Mouse (Mus musculus) G1E-ER4 (cell line): ENCODE results near the gene Tex261. TPM values are rescaled to one million over a fixed set of nuclear protein-coding genes. Genes with fewer than 3 reads are reported as not detected.

Source experiments
- GATA1 ChIP-seq: IDR thresholded peaks from one replicate; pipeline ENCODE4 v1.8.0; 2012; ENCODE audit warnings: low read length, inconsistent platforms
- polyA plus RNA-seq: library from polyadenylated mRNA; stranded (reverse); fragments of >175 nt; gene quantifications from 2 replicates; pipeline ENCODE4 v1.2.3, GENCODE M21; 2012

Gene Tex261
- polyA plus RNA-seq, 1 experiment: 58.9 TPM

DNA sequence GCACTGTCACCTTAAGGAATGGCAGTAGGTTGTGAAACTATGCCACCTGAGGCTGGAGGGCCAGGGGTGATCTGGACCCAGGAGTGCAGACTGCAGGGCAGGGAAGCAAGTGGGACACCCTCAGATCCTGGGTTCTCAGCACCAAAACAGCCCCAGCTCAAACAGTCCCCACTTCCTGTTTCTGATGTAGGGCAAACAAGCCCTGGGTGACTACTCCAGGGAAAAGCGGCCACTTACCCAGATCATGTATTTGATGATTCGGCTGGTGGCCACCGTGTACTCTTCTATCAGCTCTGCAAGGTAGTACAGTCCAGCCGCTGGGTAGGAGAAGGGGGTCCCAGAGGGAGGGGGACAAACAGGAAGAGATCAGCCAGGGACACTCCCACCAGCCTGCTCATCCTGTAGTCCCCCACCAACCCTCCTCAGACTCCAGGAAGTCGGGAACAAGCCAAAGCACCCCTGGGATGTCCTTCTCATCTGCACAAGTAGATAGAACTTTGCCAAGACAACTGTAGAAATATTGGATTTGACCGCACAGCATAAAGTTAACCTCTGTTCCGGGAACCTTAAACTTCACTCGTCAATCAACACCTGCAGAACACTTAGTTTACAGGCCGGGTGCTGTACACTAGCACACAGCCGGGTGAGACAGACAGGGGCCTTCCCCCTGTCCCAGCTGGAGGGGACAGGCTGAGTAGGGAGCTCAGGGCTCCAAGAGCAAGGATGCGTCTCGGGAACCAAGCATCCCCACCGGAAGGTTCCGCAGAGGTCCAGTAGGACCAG lies 641 bp downstream of the Tex261 start:
- no peak for TF ChIP-seq GATA1

DNA sequence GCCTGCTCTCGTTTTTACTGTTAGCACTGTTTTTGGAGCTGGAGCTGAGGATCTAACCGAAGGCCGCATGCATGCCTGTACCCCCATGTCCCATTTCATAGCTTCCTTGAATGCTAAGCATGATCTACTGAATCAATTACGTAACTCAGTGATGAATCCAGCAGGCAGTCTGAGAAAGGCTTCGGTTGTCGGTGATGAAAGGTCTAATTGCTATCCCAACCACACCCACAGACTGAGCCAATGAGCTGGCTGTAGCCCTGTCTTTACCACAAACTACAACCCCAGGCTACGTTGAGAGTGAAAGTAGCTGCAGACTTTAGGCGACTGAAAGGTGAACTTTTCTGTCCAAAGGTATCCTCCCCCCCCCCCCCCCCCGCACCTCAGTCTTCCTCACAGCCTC lies 1.5 kb downstream of the Tex261 start:
- no peak for TF ChIP-seq GATA1

- TF ChIP-seq GATA1: no peak
These were observed 7.1 kb downstream of the Tex261 start for GRCm38 (mm10) chr6:83768485-83768884.

DNA sequence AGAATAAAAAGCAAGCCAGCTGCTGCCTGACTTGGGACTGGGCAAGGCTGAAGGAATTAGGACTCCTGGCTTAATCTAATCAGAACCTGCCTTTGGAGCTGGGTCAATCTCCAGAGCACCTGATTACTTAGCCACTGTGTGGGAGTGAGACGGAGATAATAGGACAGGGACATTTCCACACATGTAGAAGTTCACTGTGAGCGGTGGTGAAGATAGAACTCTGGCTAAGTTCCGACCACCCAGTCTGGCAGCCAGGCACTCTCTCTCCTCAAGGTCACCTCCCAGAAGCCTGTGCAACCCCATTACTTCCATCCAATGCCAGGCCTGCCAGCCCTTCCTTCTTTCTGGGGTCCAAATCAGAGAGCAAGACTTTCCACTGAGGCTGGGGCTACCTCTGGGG lies 8.6 kb downstream of the Tex261 start:
- no peak for TF ChIP-seq GATA1

DNA sequence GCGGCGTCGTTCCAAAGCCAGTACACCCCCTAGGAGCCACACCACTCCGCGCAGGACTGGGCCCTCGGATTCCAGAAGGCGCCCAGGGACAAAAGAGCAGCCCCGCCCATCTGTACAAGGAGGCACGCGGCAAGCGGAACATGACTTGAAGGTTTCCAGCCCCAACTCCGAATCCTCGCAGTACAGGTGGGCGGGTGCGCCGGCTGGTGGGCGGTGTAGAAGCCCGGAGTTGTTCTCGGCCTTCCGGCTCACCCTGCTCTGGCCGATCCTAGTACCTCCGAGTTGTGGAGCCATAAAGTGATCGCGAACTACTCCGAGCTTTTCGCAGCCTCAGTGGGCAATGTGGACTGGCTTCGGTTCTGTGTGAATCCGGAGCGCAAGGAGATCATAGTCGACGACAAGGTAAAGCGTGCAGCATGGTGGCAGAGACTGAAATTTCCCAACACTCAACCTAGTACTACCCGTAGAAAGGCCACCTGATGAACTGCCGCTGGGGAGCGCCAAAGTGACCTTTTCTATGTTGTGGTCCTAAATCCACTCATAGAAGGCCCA lies 12.7 kb downstream of the Tex261 start:
- TF ChIP-seq GATA1: no peak

DNA sequence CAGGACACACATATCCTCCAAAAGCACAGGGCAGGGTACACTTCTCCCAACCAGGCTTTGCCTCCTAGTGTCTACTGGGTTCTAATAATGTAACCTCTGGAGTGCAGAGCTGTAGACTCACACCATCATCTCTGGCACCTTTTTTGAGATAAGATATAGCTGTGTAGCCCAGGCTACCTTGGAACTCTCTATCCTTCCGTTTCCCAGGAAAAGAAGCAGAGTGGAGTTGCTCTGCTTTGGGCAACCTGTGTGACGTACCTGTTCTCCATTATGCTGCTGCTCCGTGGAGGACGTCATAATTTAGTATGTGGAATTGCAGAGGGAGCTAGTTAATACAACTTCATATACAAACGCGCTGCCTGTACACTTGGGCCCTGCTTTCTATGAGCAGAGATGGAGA lies 13.3 kb downstream of the Tex261 start, which contains the start of gene Ankrd53:
TSS of gene Ankrd53 (plus strand) at position 301 of the 400 bp plus-strand sequence.
- no peak for TF ChIP-seq GATA1

DNA sequence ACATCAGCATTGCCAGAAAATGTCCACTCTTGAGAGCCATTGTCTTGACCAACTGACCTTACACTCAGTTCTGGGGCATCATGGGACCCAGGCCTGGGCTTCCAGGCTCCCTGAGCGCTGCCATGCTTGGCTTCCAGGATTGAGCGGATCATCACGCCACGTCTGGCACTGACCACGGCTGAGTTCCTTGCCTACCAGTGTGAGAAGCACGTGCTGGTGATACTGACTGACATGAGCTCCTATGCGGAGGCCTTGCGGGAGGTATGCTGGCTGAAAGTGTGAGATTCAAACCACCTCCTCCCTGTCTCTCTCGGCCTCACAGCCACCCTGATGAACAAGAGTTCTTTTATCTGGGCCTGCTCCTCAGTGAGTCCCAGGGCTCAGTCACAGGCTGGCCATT lies 19.6 kb downstream of the Tex261 start:
- no peak for TF ChIP-seq GATA1

DNA sequence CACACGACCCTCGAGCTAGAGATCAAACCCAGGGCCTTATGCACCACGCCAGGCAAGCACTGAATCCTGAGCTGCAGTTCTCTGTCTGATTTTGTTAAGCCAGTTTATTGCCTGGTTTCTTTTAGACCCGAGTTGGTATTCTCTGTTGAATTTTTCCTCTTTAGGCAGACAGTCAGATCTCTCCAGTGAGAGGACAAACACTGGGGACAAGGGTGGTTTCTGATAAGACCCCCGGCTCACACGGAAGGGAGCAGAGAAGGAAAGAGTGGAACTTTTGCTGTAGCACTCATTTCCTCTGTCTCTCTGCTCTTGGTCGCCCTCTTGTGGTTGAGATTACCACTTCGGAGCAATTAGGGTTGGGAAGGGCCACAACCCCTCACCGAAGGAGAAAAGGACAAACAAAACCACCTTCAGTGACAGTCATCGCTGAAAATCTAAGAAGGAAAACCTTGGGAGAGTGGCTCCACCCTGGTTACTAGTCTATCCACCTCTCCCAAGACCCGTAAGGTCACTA lies 25.4 kb downstream of the Tex261 start:
- TF ChIP-seq GATA1: no peak

DNA sequence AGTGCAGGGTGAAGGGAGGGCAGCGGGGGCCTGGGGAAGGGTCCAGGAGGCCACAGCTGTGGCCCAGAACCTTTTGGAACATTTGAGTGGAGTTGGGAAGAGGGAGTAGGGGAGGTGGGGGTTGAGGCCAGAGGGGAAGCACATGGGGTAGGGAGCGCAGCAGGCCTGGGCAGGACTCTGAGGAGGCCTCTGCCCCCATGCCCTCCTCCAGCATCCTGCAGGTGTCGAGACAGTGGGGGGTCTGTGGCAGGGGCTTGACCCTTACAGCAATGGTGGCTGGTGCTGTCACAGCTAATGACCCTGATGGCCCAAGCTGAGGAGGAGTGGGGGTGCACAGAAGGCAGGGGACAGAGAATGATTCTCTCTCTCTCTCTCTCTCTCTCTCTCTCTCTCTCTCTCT lies 26.3 kb downstream of the Tex261 start:
- no peak for TF ChIP-seq GATA1

- no peak for TF ChIP-seq GATA1
These were observed 30.1 kb downstream of the Tex261 start for GRCm38 (mm10) chr6:83745466-83745865.

DNA sequence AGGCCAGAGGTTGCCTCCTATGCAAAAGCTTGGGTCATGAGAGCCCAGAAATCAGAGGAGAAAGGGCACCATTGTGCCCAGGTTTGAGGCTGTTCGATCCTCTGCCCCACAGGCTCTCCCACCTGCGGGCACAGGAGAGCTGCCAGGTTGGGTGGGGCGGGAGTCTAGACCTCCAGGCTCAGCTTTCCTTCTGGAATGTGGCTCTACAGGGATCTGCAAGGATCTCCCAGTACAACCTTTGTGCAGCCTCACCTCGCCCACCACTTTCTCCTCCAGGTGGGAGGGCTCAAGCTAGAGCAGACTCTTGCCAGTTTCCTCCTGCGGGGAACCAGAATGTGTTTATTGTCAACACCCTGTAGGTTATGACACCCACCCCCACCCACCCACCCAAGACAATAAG lies 31.1 kb downstream of the Tex261 start:
- TF ChIP-seq GATA1: no peak

- TF ChIP-seq GATA1: no peak
These were observed 31.5 kb downstream of the Tex261 start for GRCm38 (mm10) chr6:83744126-83744525.

DNA sequence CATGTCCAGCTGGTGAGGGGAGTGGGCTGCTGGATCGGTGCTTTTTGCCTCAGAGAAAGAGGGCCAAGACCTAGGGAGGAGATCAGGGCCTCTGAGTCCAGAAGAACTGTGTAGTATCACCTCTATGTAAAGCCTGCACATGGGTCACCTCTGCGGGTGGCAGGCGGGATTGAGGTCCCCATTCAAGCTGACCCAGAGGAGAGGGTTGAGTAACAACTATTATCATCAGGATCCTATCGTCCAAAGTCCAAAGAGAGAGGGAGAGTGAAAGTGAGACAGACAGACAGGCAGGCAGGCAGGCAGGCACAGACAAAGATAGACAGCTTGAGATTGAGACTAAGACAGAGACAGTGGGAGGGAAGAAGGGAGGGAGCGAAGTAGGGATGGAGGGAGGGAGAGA lies 32.4 kb downstream of the Tex261 start:
- TF ChIP-seq GATA1: no peak

GRCm38 (mm10) chr6:83742761-83743160 lies 32.9 kb downstream of the Tex261 start, which contains the start of gene Atp6v1b1:
Gene Atp6v1b1, plus strand, starts transcription at chr6:83742990.
- TF ChIP-seq GATA1: no peak

GRCm38 (mm10) chr6:83738596-83738995 lies 37.0 kb downstream of the Tex261 start:
- TF ChIP-seq GATA1: no peak

DNA sequence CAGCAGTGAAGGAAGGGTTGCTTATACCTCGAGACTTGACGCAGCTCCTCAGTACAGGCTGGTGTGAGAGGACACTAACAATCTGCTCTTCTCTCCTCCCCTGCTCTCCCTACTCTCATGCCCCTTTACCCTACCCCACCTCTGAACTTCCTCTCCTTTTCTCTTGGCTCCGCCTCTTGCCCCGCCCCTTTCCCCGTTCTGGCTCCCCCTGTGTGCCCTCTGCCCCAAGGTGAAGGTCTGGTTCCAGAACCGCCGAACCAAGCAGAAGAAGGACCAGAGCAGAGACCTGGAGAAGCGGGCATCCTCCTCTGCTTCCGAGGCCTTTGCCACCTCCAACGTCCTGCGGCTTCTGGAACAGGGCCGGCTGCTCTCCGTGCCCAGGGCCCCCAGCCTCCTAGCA lies 38.3 kb downstream of the Tex261 start:
- no peak for TF ChIP-seq GATA1

- TF ChIP-seq GATA1: no peak
These were observed 44.5 kb downstream of the Tex261 start for GRCm38 (mm10) chr6:83731128-83731527.
